Mouse (Mus musculus): ENCODE results near the gene Plekhm2.

DNA sequence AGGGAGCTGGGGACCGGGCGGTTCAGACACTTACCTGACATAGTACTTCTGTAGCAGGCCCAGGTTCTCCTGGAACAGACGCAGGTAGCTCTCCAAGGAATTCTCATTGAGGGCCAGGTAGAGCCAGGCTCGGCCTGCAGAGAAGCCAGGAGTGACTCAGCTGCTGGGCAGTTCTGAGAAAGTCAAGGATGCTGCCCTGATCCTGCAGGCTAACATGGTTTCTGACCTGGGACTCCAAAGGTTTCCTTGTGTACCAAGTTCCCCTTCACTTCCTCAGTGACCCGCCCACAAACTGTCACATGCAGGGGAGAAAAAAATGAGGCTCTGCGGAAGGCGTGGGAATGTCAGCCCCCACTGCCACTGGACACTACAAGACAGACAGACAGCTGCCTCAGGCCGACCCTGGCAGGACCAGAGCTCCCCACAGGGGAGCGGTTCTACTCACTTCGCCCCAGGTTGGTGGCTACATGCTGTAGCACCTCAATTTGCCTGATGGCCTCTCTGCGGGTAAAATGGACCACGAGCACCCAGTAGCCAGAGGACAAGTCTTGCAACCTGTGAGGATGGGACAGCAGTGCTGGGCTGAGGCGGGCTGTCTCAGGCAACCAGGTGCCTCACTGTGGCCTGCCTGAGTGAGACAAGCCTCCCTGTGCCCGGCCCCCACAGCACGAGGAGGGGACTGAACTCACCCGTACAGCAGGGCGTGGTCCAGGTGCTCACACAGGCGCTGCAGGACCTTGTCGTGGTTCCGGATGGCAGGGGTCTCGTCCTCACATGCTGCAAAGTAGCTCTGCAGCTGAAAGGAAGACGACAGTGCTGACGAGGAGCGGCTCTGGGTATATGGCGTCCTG is 22.5 kb downstream of the Plekhm2 start:
- TF ChIP-seq CTCF (IDR thresholded peaks at IDR 0.05; ENCODE audit: low read depth), result no peak
- no peak for TF ChIP-seq EP300 (optimal IDR thresholded peaks at IDR 0.05)

All from stomach, postnatal 0 days (tissue).